Mouse (Mus musculus) ovary, postnatal 36 days (tissue): Measurements from ENCODE around the gene Ddx52.
A peak's percentile ranks its signal among the peaks of the same experiment; 100 is the strongest.

ENCODE experiments used
- DNase-seq: peaks from one replicate; pipeline ENCODE4 v3.0.0; 2022; ENCODE audit warnings: low spot score, mixed read lengths

The Ddx52 gene

GRCm38 (mm10) chr11:83968205-83968575 is 26.3 kb downstream of the Ddx52 start:
- DNase-seq = no peak

- no peak for DNase-seq
Observed at GRCm38 (mm10) chr11:83969040-83969439, 27.2 kb downstream of the Ddx52 start.

GRCm38 (mm10) chr11:83974561-83975346 is 32.9 kb downstream of the Ddx52 start:
- no peak for DNase-seq

- DNase-seq = no peak
Observed at GRCm38 (mm10) chr11:83975488-83975887, 33.6 kb downstream of the Ddx52 start.

- no peak for DNase-seq
Observed at GRCm38 (mm10) chr11:83976236-83976977, 34.5 kb downstream of the Ddx52 start.

GRCm38 (mm10) chr11:83977810-83978209 is 35.9 kb downstream of the Ddx52 start:
- no peak for DNase-seq

DNA sequence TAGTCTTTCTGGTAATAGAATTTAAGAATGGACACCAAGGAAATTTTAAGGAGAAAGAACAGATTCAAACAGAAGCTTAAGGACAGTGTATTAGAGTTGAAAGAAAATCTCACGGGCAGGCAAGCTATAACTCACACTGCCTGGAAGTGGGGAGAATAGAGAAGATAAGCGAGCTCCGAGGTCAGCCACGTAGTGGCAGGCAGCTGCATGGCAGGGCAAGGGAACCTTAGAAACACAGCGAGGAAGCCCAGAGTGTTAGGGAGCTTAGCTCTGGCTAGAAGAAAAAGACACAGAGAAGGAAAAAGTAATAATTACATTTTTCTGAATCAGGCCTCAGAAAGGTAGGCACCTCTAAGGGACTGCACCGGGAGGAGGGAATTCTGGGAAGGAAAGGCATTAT is 38.1 kb downstream of the Ddx52 start:
- DNase-seq = peak; percentile 16

DNA sequence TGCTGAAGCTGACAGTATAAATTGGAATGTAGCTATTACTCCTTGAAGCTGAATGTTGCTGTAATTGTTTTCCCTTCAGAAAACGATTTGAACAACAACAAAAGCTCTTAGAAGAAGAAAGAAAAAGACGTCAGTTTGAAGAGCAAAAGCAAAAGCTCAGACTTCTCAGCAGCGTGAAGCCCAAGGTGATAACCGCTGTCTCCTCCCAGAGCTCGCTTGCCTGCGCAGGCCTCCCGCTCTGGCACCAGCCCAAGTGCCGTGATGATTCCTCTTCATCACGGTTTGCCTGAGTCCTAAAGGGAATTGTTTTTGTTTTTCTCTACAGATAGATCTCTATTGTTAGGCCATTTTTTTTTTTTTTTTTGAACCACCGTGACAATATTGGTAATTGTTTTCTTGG is 39.5 kb downstream of the Ddx52 start:
- peak; percentile 12 for DNase-seq

GRCm38 (mm10) chr11:83991701-83992100 is 49.8 kb downstream of the Ddx52 start:
- DNase-seq = no peak

- no peak for DNase-seq
Observed at GRCm38 (mm10) chr11:83993428-83993827, 51.6 kb downstream of the Ddx52 start.

DNA sequence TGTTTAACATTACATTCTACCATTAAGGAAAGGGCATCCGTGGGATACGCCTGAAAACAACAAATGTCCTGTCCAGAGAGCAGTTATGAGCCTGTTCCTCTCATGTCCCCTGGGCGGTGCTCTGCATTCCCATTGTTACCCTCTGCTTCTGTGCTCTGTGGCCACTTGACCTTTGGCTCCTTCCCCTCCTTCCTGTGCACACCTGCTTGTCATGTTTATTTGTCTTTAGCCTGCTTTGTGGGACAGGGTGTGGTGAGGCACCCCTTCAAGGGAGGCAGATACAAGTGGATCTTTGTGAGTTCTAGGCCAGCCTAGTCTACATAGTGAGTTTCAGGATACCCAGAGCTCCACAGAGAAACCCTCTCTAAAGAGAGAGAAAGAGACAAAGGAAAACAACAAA is 52.6 kb downstream of the Ddx52 start:
- DNase-seq = no peak

DNA sequence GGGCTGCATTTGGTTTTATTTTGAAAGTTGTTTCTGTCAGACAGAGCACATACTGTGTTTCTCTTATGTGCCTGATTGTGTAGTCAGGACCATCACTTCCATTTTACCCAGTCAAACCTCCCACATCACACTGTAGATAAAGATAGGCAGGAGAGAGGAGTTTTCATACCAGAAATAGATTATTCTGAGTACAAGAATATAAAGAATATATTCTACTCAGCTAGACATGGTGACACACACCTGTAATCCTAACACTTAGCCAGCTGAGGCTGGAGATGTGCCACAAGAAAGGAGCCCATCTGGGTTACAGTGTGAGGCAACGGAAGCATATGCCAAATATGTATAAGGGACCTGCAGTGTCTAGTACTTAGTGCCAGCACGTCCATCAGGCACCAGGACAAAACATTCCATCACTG is 53.7 kb downstream of the Ddx52 start:
- no peak for DNase-seq

DNA sequence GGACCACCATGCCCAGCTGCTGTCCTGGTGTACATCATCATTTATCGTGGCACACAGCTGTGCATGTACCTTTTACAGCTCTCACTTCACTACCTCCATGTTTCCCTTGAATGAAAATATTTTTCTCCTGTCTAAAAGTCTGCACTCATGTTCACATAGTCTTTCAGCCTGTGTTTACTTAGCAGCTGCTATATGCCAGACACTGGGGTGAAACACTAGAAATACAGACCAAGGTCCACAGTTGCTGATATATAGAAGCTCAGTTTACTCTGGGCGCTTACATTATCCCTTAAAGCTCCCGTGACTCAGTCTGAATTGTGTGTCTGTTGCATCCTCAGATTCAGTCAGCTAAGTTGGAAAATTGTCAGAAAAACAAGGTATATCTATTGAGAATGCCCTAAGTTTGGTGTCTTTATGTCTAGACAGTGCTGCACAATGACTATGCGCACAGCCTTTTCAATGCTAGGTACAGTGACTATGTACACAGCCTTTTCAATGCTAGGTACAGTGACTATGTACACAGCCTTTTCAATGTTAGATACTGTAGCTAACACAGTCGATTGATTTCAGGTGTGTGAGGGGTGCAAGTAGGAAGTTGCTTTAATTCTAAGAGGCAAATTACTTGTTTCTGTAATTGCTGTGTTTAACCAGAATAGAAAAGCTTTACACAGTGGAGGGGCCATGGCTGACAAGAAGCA is 55.5 kb downstream of the Ddx52 start:
- no peak for DNase-seq

- DNase-seq = no peak
Observed at GRCm38 (mm10) chr11:83998993-83999392, 57.1 kb downstream of the Ddx52 start.

DNA sequence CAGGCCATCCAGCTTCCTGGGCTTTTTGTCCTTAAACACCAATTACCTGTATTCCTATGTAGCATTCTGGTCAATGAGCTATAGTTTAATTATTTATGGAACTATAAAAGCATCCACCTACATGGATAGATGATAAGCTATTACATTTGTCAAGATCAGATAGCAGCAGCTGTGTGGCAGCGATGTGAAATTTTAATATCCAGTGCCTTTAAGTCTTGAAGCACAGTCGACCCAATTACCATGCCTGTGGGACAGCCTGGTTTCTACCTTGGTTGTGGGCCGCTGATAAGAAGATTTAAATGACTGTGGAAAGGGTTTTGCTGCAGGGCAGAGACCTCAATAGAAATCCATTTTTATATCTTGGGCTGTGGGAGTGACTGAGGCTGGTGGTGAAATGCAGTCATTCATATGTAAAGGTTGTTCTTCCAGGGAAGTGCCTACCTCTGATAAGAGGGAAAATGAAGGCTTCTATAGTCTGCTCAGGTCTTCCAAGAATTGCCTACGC is 57.6 kb downstream of the Ddx52 start:
- DNase-seq = no peak

DNA sequence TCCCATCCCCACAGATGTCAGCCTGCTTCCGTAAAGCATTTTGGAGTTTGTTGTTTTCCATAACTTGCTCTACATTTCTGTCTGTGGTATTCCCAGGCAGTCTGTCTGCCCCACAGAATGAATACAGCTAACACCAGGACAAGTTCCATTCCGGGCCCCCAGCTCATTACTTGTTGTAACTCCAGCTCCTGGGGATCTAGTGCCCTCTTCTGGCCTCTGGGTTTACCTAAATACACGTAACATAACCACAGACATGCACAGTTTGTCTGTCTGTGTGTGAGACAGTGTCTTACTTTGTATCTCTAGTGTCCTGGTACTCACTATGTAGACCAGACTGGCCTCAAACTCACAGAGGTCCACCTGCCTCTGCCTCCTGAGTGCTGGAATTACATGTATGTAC is 59.4 kb downstream of the Ddx52 start:
- DNase-seq = no peak

DNA sequence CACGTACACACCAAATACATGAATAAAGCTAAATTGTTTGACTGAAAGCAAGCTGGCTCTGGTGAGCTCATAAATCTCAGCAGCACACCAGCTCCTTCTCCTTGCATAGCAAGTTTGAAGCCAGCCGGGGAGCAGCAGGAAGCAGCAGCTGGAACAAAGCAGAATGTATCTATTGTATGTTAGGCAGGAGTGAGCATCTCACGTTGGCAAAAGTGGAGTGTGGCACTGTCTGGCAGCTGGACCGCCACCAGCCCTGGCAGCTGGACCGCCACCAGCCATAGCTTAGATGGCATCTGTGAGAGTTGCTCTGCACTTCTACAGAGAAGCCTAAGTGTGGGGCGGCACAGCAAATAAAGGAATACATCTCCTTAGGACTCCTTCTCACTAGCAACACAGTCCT is 62.1 kb downstream of the Ddx52 start:
- DNase-seq = no peak

DNA sequence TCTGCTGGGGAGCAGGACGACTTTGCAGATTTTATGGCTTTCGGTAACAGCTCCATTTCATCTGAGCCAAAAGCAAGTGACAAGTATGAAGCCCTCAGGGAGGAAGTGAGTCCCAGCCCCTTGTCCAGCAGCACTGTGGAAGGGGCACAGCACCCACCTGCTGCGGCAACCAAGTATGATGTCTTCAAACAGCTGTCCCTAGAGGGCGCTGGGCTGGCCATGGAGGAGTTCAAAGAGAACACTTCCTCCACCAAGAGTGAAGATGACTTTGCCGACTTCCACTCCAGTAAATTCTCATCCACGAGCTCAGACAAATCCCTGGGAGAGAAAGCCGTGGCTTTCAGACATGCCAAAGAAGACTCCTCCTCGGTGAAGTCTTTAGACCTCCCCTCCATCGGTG is 67.1 kb downstream of the Ddx52 start:
- no peak for DNase-seq

DNA sequence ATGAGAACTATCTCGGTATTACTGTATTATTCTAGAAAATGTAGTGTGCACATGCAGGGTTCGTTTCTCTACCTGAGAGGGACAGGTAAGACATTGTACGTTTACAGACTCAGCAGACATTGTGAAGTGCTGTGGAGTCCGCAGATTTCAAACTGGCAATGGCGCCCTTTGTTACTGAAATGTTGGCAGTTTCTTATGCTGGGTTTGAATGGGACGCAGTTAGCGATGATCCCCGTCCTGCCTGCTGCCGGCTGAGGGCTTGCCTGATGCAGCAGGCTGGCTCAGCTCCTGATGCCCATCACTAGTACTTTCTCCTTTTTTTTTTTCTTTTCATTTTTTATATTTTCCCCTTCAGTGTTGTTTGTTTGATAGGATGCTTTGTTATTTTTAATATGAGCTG is 68.5 kb downstream of the Ddx52 start:
- DNase-seq = no peak

- DNase-seq = no peak
Observed at GRCm38 (mm10) chr11:84011050-84011449, 69.2 kb downstream of the Ddx52 start.

DNA sequence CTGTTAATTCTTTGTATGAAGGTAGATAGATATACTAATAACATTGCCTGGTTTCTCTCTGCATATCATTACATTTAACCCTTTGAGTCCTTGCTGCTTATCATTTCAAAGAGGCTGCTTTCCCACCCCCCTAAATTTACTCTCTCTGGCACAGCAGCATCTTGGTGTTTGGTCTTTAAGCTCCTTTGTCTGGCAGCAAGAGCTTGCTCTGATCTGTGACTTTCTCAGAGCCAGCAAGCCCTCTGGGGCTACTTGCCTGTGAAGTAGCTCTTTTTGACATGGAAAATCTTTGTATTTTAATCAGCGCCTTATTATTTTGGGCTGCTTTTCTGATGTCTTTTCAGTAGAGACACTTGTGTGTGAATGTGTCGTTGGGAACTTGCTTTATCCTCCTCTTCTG is 69.7 kb downstream of the Ddx52 start:
- no peak for DNase-seq
